Mouse (Mus musculus) gastrocnemius, postnatal 25 days (tissue): ENCODE measurements at regions not wholly inside any gene's neighbourhood (a gene's known extent, or its start where the extent isn't known, plus 50 kb on each side); places are given as distances from the start of the nearest gene placed in this dataset.

Experiments
- DNase-seq: peaks from one replicate; pipeline ENCODE4 v3.0.0; 2022

GRCm38 (mm10) chr12:105898580-105899293, 111.3 kb upstream of the Vrk1 start:
- no peak for DNase-seq

GRCm38 (mm10) chr12:105899294-105899909, 110.6 kb upstream of the Vrk1 start:
- no peak for DNase-seq

GRCm38 (mm10) chr12:105900479-105900878, 109.5 kb upstream of the Vrk1 start:
- no peak for DNase-seq

DNA sequence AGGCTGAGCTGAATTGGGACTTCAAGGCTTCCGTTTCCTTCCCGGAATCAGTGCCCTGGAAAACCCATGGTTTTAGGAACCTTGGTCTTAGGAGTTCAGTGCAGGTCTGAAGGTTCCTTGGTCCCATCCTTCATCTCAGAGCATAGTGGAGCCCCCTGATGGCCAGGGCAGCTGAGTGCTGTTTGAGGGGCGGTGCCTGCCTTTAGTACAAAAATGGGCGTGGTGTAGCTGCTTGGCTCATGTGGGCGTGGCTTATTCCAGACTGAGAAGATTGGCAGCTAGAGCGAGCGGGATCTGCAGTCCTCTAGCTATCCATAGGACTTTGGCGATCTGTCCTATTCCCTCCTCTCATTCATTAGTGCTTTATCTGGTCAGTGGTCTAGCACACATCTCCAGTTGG, 107.0 kb upstream of the Vrk1 start:
- no peak for DNase-seq

DNA sequence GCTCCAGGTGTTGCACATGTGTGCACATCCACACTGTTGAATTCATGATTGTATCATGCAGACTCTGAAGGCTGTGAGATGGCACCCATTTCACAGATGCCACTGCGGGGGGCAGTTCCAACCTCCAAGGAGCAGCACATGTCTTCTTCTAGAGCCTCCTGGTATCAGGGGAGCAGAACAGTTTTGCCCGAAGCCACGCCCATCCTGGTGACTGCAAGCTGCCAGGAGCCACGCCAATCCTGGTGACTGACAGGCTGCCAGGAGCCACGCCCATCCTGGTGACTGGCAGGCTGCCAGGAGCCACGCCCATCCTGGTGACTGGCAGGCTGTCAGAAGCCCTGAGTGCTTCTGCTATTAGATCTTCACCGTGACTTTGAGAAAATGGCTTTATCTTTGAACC, 103.4 kb upstream of the Vrk1 start:
- no peak for DNase-seq

- DNase-seq, result no peak
These were observed 102.0 kb upstream of the Vrk1 start for GRCm38 (mm10) chr12:105907851-105908620.

GRCm38 (mm10) chr12:105911556-105911955, 98.5 kb upstream of the Vrk1 start:
- DNase-seq, result no peak

GRCm38 (mm10) chr12:105917388-105917963, 92.6 kb upstream of the Vrk1 start:
- no peak for DNase-seq

DNA sequence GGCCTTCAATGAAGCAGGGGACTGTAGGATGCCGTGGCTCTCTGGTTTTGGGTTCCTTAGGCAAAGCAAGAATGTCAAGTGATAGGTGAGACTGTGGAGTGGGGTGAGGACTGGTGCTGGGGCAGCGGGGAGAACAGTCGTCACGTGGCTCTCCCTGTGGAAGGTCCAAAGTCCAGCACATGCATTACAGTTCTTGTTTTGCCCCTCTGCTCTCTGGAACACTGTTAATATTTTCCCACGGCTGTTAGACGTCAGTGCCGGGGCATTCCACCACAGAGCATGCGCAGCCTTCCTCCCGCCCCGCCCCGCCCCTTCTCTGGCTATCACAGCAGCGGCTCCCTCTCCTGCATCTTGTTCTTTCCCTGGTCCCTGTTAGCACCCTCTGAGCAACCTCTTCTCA, 91.3 kb upstream of the Vrk1 start:
- no peak for DNase-seq

GRCm38 (mm10) chr12:105927210-105927609, 82.8 kb upstream of the Vrk1 start:
- no peak for DNase-seq

DNA sequence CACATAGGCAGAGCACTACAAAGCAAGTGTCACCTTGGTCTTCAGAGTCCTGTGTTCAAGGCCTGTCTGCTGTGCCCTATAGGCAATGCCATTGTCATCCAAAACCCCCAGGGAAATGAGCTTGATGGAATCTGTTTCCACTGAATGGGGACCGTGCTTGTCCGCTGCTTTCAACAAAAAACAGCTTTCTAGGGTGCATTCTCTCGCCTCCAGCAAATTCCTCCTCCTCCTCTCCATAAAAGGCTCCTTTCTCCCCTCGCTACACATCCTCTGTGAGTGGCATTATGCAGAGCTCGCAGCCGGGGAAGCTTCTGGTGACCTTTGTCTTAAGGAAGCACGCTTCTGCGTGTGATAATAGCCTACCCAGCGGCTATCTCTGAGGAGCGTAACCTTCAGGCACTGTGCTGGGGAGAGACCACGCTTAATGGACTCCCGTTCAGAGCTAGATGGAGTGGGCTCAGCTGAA, 80.5 kb upstream of the Vrk1 start:
- DNase-seq, result no peak

- DNase-seq, result peak; percentile 10
These were observed 74.6 kb upstream of the Vrk1 start for GRCm38 (mm10) chr12:105935441-105935880.

GRCm38 (mm10) chr12:105936812-105937530, 73.1 kb upstream of the Vrk1 start:
- DNase-seq, result no peak

- no peak for DNase-seq
These were observed 67.6 kb upstream of the Vrk1 start for GRCm38 (mm10) chr12:105942136-105943076.

DNA sequence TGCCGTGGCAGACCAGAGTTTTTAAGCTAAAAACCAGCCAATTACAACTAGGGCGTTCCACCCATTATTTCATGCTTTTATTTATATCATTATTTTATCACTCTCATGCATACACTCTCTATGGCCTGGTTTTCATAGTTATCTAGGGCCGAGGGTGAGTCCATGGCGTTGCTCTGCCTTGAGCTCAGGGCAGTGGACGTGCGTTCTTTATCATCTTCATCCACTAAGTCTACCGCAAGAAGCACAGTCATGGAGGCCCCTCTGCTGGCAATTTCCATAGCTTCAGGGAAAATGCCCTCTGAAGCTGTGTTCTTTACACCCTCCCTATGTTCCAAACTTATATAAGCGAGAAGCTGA, 67.0 kb upstream of the Vrk1 start:
- no peak for DNase-seq

DNA sequence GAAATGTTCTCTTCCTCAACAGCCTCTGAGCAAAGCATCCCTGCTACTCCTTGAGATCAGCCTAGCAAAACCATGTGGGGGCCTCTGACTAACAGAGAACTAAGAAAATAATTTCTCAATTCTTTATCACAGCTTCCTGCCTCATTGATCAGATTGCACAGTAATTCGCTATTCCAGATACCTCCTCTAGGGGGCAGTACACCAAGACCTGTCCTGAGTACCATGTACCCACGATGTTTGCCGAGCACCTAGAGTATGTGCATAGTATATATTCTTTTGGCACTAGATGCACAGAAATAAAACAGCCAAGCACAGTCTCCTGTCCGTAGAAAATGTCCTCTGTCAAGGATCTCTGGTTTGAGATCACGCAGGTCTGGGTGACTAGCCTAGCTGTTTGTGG, 62.7 kb upstream of the Vrk1 start:
- no peak for DNase-seq

- no peak for DNase-seq
These were observed 61.7 kb upstream of the Vrk1 start for GRCm38 (mm10) chr12:105948322-105948721.

- DNase-seq, result no peak
These were observed 54.2 kb upstream of the Vrk1 start for GRCm38 (mm10) chr12:105955764-105956290.

- DNase-seq, result no peak
These were observed 50.3 kb upstream of the Vrk1 start for GRCm38 (mm10) chr12:105959756-105960155.
